Mouse (Mus musculus): ENCODE measurements around the gene Cd3e.

DNA sequence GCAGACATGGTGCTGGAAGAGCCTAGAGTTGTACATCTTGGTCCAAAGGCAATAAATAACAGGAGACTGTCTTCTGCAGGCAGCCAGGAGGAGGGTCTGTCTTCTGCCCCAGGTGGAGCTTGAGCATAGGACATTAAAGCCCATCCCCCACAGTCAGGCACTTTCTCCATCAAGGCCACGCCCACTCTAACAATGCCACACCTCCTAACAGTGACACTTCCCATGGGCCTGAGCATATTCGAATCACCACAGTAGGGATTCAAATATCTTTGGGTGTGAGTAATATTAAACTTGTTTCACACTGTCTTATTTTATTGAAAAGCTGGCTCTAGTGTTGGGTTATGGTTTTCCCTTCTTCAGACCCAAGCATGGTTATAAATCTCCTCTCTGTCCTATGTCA, 17.6 kb downstream of the Cd3e start:
- TF ChIP-seq POLR2A (IDR thresholded peaks at IDR 0.05; ENCODE audit: insufficient read length, low read depth) (no peak), MYOD1 (IDR thresholded peaks at IDR 0.05; ENCODE audit: control insufficient read depth in 1 of 3, insufficient read length in 2 of 3, low read depth in 2 of 3) (no peak), POLR2AphosphoS2 (IDR thresholded peaks at IDR 0.05; ENCODE audit: insufficient read length, low read depth) (no peak), MYOG (IDR thresholded peaks at IDR 0.05; ENCODE audit: control insufficient read depth in 1 of 3, insufficient read depth in 1 of 3, insufficient read length in 2 of 3, low read depth in 2 of 3) (no peak), USF1 (IDR thresholded peaks at IDR 0.05; ENCODE audit: low read depth) (no peak), E2F4 (IDR thresholded peaks at IDR 0.05; ENCODE audit: insufficient read depth) (no peak), CEBPB (IDR thresholded peaks at IDR 0.05; ENCODE audit: insufficient read depth, poor library complexity, severe bottlenecking) (no peak)

Data from myocyte (in vitro differentiated cells).